Mouse (Mus musculus): ENCODE data around the gene Tmco4.

DNA sequence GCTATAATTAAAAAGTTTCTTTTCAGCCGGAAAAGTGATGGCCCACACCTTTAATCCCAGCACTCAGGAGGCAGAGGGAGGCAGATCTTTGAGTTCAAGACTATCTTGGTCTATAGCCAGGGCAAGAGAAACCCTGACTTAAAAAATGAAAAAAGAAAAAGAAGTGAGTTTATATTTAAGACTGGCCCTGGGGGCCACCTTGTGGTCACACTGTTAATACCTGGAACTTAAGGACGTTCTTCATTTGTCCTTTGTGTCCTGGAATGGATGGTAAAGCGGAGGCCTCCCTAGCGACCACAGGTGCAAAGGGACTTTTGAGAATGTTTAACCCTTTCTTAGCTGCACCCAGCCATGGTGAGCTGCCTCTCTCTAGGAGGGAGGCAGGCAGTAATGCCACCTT lies 106.0 kb downstream of the Tmco4 start:
- TF ChIP-seq CTCF (IDR thresholded peaks at IDR 0.05; ENCODE audit: insufficient read depth, low read length) = no peak
- TF ChIP-seq POLR2A (IDR thresholded peaks at IDR 0.05; ENCODE audit: borderline replicate concordance, extremely low read depth, low read depth, low read length) = no peak
